Mouse (Mus musculus) kidney, adult 18-20 months (tissue): ENCODE measurements around the gene Gm5862.
"Not testable (repeated sequence)": the region's sequence is repeated elsewhere in the genome, so short reads cannot be mapped to it uniquely, and the experiment has no call there.

Experiments
- DNase-seq: peaks from one replicate; pipeline ENCODE4 v3.0.0; 2021

Gm5862 gene

GRCm38 (mm10) chr5:26022816-26023215 is at the start of gene Gm5862:
Gene Gm5862 (minus strand): TSS chr5:26022916.
- DNase-seq = not testable (repeated sequence)

GRCm38 (mm10) chr5:26070716-26071115 is 48.0 kb upstream of the Gm5862 start:
- no peak for DNase-seq

GRCm38 (mm10) chr5:26058481-26058880 is 35.8 kb upstream of the Gm5862 start, which contains the start of gene Gm7347:
Gene Gm7347 (minus strand): TSS chr5:26058581.
- DNase-seq = not testable (repeated sequence)

- not testable (repeated sequence) for DNase-seq
Measured at GRCm38 (mm10) chr5:26039458-26039857, 16.7 kb upstream of the Gm5862 start, which contains the start of gene Speer4a. Gene Speer4a (minus strand): TSS chr5:26039558.

GRCm38 (mm10) chr5:26007697-26008096 is 15.0 kb downstream of the Gm5862 start:
- DNase-seq = not testable (repeated sequence)

GRCm38 (mm10) chr5:26006937-26007695 is 15.6 kb downstream of the Gm5862 start:
- not testable (repeated sequence) for DNase-seq

GRCm38 (mm10) chr5:26004698-26005097 is 18.0 kb downstream of the Gm5862 start, which contains the start of gene Gm1979:
Gene Gm1979 (minus strand): TSS chr5:26004798.
- DNase-seq = not testable (repeated sequence)

GRCm38 (mm10) chr5:25988550-25988949 is 34.2 kb downstream of the Gm5862 start, which contains the start of gene Gm21698:
Gene Gm21698 (minus strand): TSS chr5:25988650.
- not testable (repeated sequence) for DNase-seq

GRCm38 (mm10) chr5:25972563-25972962 is 50.2 kb downstream of the Gm5862 start, which contains the start of gene Gm21680:
Gene Gm21680 (minus strand): TSS chr5:25972663.
- DNase-seq = not testable (repeated sequence)
